Mouse (Mus musculus): Measurements from ENCODE around the gene Mafb. TPM values are rescaled to one million over a fixed set of nuclear protein-coding genes. Genes with fewer than 3 reads are reported as not detected.

Mafb gene
- 3.3 and 4.9 TPM in 2 replicates for polyA plus RNA-seq (2012; rRNA removed)

DNA sequence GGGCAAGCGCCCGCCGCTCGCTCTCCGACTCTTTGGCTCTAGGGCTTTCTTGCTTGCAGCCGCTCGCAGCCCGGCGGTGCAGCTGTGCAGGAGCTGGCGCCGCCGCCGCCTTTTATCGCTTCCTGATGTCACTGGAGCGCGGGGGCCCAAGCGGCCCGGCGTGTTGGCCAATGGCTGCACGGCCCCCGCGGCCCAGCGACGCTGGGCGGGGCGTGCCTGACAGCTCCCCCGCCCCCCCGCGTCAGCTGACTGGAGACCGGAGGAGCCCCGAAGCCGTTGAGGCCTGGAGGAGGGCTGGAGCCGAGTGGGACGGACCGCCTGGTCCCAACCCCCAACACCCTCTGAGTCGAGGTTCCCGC lies at the start of gene Mafb:
TSS of gene Mafb (minus strand) at position 86 of the 359 bp plus-strand sequence.

DNA sequence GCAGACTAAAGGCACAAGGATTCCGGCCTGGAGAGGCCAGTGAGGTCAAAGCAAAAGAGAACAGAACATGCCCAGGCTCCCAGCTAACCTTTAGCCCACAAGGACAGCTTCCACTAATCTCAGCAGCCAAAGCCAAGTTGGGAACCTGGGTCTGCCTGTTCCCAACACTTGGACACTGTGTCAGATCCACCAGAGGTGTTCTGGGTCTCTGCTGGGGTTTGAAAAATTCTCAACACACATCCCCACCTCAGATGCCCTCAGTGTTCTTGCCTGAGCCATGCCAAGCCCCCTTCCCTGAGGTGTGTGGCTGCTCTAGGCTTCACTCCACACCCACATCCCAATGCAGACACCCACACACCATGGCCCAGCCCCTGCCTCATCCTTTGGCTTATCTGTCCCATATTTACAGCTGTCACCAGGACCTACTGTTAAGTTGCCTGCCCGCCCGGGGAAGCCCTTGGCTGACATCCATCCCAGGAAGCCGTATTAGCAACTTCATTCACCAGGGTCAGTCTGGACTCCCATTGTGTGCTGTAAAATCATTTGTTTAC lies 32.7 kb downstream of the Mafb start, which contains the start of gene Gm826:
TSS of gene Gm826 (minus strand) at position 52 of the 551 bp plus-strand sequence.

Other genes with a start within 250 kb of the Mafb start
- not detected in 2 replicates for gene Gm826, start 32.9 kb downstream of the Mafb start, polyA plus RNA-seq (2012; rRNA removed)